Mouse (Mus musculus): ENCODE data around the gene D10Jhu81e.
"Not testable (repeated sequence)": the region's sequence is repeated elsewhere in the genome, so short reads cannot be mapped to it uniquely, and the experiment has no call there.

The D10Jhu81e gene

DNA sequence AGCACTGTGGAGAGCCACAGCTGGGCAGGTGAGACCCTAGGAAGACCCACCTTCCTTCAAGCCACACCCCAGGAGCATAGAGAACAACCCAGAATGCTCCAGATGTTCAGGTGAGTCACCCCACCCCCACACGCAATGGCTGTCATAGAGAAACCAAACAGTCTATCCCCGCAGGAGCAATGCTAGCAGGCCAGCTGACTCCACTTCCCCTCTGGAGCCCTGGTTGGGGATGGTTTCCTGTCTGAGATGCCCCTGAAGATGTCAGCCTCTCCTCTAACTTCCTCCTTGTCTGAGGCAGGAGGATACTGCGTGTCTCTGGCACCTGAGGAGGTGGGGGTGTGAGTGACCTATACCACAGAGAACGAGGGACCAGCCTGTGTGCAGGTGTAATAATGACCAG, 35.2 kb downstream of the D10Jhu81e start:
- peak in 1 of 2 experiments; percentile 33 for DNase-seq (ENCODE audit: low read depth in 1 of 2, low spot score in 2 of 2)

DNA sequence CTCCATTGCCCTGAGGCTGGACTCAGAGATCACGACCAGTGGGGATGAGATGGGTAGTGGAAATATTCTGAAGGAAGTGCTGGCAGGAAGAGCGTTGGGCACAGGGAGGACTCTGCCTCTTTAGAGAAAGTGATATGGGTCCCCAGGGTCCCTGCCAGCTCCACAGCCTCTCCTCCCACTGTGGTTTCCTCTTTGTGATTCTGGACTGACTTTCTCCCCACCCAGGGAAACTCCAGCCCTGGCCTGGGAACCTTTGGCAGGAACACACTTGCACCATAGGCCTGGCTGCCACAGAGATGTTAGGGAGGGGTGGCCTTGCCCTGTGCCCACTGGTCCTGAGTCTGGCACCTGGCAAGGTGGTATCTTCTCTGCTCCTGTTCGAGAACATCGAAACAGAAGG, 39.6 kb downstream of the D10Jhu81e start:
- DNase-seq (ENCODE audit: low read depth in 1 of 2, low spot score in 2 of 2): no peak

DNA sequence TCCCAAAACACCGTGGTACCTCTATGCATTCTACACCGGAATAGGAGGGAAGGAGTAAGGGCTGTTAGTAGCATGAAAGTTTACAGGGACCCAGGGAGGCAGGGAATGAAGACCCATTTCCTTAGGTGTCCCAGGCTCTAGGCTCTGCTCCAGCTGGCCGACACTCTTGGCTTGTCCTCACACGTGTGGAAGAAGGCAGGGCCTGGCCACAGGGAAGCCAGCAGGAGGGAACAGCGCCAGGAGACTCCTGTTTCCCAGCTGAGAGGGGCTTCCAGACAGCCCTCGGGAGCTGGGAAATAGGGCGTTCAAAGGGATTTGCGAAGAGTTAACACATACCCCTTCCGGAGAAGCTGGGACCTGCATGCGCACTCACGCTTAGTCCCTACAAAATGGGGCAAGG, 40.2 kb downstream of the D10Jhu81e start:
- DNase-seq (ENCODE audit: low read depth in 1 of 2, low spot score in 2 of 2): no peak

DNA sequence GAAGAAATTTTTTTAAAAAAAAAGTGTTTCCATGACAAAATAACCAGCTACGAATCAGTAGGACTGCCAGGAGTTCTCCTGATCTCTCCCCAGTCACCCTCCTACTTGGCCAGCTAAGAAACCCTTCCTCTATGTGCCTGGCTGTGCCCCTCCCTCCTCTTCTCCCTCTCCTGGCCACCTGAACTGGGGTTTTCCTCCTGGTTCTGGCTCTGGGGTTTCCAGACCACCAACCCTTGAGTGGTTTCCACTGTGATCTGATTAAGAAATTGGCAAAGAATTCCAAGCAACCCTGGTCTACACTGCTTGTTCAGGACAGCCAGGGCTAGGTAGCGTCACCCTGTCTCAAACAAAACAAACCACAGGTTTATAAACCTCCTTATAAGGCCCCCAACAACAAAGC, 40.9 kb downstream of the D10Jhu81e start:
- no peak for DNase-seq (ENCODE audit: low read depth in 1 of 2, low spot score in 2 of 2)

DNA sequence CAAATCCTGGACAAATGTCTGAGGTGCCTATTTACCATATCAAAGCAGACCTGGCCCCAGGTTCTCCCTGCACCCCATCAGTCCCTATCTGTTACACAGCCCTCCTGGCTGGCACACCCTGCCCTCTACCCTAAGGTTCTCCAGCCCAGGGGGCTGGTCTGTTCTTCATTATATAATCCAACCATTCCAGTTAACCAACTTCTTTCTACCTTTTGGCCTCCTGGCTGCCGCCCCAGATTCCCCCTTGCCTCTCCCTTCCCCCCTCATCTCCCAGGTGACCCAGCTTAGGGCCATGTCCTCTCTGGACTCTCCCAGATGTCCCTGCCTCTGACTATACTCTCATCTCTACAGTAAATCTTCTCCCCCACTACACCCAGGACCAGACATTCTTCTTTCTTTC, 41.7 kb downstream of the D10Jhu81e start:
- no peak for DNase-seq (ENCODE audit: low read depth in 1 of 2, low spot score in 2 of 2)

DNA sequence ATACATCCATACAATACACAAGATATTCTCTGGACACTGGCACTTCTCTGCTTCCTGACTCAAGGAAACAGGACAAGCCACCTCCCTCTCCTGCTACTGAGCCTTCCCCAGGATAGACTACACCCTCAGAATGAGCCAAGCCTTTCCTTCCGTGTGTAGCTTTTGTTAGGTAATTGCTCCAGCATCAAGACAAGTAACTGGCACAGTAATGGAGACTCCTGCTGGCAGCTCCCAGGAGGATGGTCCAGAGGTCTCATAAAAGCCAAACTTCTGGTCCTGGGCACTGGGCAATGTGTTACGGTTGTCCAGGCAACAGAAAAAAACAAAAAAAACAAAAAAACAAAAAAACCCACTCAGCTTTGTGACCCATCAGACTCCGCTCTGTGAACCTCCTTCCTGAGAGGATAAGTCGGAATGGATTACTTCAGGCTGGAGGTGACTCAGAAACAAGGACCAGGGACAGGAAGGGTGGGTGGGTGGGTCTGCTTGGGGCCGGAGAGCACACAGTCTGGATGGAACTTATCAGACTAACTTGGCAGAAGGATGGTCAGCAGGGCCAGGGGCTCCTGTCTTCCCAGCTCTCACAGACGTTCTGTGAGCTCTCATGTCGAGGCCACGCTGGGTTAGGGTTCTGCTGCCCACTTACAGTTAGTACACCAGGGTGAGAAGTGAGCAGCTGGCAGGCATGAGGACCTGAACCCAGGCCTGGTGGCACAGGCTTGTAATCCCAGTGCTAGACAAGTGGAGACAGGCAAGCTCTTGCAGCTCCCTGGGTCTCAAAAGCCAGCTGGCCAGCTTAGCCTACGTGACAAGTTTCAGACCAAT, 42.3 kb downstream of the D10Jhu81e start:
- no peak for DNase-seq (ENCODE audit: low read depth in 1 of 2, low spot score in 2 of 2)

DNA sequence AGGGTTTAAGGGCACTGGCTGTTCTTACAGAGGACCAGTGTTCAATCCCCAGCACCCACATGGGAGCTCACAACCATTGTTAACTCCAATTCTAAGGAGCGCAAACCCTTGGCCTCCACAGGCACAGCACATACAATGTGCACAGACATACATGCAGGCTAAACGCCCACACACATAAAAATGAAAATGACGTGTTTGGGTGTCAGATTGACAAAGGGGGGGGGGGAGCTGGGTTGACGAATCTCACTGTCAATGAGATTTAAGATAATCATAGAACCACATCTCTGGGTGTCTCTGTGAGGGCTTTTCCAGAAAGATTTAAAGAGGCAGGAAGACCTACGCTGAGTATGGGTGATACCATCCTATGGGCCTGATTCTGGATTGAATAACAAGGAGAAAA, 43.3 kb downstream of the D10Jhu81e start:
- DNase-seq (ENCODE audit: low read depth in 1 of 2, low spot score in 2 of 2): no peak

DNA sequence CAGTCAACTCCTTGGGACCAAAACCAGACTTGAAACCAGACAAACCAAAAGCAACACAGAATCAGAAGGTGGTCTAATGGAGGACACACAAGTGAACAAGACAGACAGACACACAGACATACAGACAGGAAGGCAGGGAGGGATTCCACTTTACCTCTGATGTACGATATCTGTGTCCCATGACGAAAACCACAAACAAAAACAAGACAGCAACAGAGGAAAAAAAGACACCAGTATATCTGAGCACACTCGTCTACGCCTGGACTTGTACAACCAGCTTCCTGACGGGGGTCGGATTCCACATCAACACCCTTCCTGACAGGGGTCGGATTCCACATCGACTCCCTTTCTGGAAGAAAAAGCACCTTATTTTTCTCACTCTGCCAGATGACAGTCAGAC, 44.5 kb downstream of the D10Jhu81e start:
- DNase-seq (ENCODE audit: low read depth in 1 of 2, low spot score in 2 of 2): not testable (repeated sequence)

DNA sequence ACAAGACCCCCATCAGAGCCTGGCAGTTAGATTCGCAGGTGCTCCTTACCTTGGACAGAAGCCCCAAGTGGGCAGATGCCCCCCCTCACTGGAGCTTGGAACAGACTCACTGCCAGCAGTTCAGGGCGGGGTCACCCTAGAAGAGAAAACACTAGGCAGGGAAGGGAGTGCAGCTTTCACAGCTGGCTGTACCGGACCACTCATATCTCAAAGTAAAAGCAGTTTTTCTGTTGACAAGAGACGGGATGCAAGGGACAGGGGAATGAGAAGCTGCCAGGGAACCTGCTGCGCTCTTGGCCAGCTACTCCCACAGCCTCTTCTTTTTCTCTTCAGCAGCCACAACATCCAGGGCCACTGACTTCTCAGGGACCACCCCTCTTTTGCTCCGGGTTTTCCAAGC, 45.4 kb downstream of the D10Jhu81e start:
- not testable (repeated sequence) for DNase-seq (ENCODE audit: low read depth in 1 of 2, low spot score in 2 of 2)

DNA sequence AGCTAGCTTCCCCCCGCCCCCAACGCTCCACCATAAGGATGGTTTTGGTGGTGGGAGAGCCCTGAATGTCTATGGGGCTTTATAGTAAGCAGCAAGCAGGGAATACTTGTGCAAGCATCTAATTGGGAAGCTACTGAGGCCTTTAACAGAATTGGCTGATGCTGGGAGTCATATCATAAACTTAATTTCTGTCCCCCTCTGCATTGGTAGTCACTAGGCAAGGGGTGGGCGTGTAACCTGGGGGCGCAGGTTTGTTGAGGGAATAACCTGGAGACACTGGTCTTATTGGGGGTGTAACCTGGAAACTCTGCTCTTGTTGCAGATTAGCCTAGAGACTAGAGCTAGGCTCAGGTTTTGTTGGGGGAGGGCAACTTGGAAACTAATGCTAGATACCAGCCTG, 50.2 kb downstream of the D10Jhu81e start:
- DNase-seq (ENCODE audit: low read depth in 1 of 2, low spot score in 2 of 2): no peak

DNA sequence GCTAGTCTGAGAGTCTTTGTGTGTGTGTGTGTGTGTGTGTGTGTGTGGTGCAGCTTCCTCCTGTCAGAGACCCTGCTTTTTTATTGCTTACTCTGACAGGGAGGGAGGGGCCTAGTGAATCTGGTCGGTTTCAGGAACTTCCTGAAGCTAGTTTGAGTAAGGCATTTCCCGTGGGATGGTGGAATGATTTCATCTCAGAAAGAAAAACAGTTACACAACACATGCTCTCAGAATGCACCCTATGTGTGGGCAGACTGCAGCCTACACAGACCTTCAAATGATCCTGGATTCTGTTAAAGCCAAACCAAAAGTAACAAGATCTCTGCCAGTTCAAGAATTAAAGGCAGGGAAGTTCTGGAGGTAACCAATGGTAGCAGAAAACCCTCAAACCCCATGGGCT, 54.4 kb downstream of the D10Jhu81e start:
- DNase-seq (ENCODE audit: low read depth in 1 of 2, low spot score in 2 of 2): no peak

DNA sequence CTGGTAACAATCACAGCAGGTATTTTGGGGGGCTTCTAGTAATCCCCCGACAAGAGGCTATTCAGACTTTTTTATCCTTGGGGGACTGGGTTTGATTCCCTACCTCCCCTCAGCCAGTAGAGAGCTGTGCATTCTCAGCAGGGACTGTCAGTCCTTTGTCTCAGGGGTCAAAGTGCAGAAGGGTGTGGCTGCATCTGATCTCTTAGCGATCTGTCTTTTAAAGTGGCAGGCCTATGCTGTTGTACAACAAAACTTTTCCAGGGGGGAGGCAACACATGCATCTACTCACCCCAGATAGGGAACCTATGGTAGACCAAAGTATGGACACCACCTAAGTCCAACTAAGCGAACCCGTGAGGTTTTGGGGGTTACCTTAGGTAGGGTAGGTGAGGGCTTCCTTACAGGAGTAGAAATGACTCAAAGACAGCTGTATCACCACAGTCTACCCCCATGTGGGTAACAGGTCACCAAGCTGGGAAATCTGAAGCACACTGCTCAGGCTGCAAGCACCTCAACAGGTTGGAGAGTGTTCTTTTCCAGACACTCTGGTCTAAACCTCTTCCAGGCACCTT, 55.0 kb downstream of the D10Jhu81e start:
- DNase-seq (ENCODE audit: low read depth in 1 of 2, low spot score in 2 of 2): no peak

Measured in monocyte, adult 2 months (primary cell).